Mouse (Mus musculus) lung, embryonic 15.5 days (tissue): ENCODE data around the gene Olfr93. TPM values are rescaled to one million over a fixed set of nuclear protein-coding genes. Genes with fewer than 3 reads are reported as not detected.
"Not testable (repeated sequence)": the region's sequence is repeated elsewhere in the genome, so short reads cannot be mapped to it uniquely, and the experiment has no call there.

Experiments
- ATAC-seq: fragments of 200-750 bp; cut with Nextera tagmentation; 2 replicates; pipeline ENCODE4 v1.8.0; 2017; ENCODE audit warnings: moderate number of reproducible peaks, borderline replicate concordance; ENCODE audit not compliant: low FRiP score, low TSS enrichment; ENCODE audit errors: extremely low read depth
- H3K27ac ChIP-seq: fragments of 300-500 bp; sonication (generic); 2 replicates; pipeline ENCODE4 v1.5.1; 2015; ENCODE audit warnings: moderate library complexity, mild to moderate bottlenecking, inconsistent platforms
- H3K27me3 ChIP-seq: fragments of 300-500 bp; sonication (generic); 2 replicates; pipeline ENCODE4 v1.6.1; 2015; ENCODE audit warnings: inconsistent platforms
- H3K36me3 ChIP-seq: fragments of 300-500 bp; sonication (generic); 2 replicates; pipeline ENCODE4 v1.6.1; 2015; ENCODE audit warnings: inconsistent platforms
- H3K4me1 ChIP-seq: fragments of 300-500 bp; sonication (generic); 2 replicates; pipeline ENCODE4 v1.6.1; 2015; ENCODE audit warnings: inconsistent platforms
- H3K4me2 ChIP-seq: fragments of 300-500 bp; sonication (generic); 2 replicates; pipeline ENCODE4 v1.6.1; 2015; ENCODE audit warnings: inconsistent platforms, mild to moderate bottlenecking, moderate library complexity
- H3K4me3 ChIP-seq: fragments of 300-500 bp; sonication (generic); 2 replicates; pipeline ENCODE4 v1.5.1; 2015; ENCODE audit warnings: mild to moderate bottlenecking, inconsistent platforms
- H3K9ac ChIP-seq: fragments of 300-500 bp; sonication (generic); 2 replicates; pipeline ENCODE4 v1.6.1; 2015; ENCODE audit warnings: inconsistent platforms
- H3K9me3 ChIP-seq: fragments of 300-500 bp; sonication (generic); 2 replicates; pipeline ENCODE4 v1.6.1; 2016; ENCODE audit warnings: inconsistent platforms
- WGBS: fragments of 180-500 bp; shearing (Covaris S2); methylation state at CpG from one replicate; pipeline ENCODE4 v1.1.7; 2015; 5-methylcytosine and 5-hydroxymethylcytosine counted together
- polyA plus RNA-seq: library from polyadenylated mRNA; unstranded; fragments of >200 nt; fragmentation: Nextera tagmentation; extraction: Ambion mirVana; gene quantifications from 2 replicates; pipeline ENCODE4 v1.2.1, GENCODE M21; 2015

Gene Olfr93
- polyA plus RNA-seq = not detected in 2 replicates

DNA sequence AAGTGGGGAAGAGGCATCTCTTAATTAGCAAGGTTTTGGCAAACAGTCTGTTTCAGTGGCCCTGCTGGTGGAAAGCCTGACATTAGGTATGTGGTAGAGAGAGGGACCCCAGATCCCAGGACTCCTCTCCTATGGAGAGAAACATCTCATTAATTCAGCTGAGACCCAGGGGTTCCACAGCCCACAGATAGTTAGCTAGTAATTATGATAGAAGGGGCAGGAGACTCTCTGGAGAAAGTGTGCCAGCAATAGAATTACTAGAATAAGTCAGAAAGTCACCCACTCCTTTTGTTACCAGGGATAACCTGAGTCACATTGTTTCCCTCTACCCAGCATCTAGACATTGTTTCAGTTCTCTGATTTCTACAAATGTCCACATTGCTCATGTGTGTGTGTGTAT lies at the start of gene Olfr93:
Gene Olfr93 (minus strand): TSS at position 101 of the 400 bp plus-strand sequence.
- no peaks in the 10 kb centered on the region for H3K9me3 ChIP-seq
- H3K36me3 ChIP-seq = no peaks in the 10 kb centered on the region
- H3K4me3 ChIP-seq = no peak within 1 kb of the TSS
- no peak within 1 kb of the TSS for H3K9ac ChIP-seq
- no peak for ATAC-seq
- no peak within 1 kb of the TSS for H3K4me2 ChIP-seq
- H3K27ac ChIP-seq = no peak within 1 kb of the TSS
- no peaks in the 10 kb centered on the region for H3K4me1 ChIP-seq
- H3K27me3 ChIP-seq = no peaks in the 10 kb centered on the region

DNA sequence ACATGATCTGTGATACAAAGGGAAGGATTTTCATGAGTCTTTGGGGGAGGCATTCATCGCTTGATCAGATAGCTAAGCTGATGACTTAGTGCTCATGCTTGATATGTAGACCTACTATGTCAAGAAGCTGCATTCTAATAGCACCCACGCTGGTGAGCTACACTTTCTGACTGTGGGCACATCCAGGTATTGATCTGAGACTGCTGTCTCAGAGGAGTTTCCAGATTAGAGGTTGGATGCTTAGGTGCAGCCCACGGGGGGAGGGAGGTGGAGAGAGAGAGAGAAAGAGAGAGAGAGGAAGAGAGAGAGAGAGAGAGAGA lies 42.6 kb upstream of the Olfr93 start:
- Histone ChIP-seq H3K4me1 (no peaks in the 10 kb centered on the region), H3K36me3 (no peaks in the 10 kb centered on the region), H3K27ac (no peak overlapping the region), H3K27me3 (peaks cover 5% of the 10 kb centered on the region; the same call in 1 of the 2 replicates), H3K9ac (no peak overlapping the region), H3K4me3 (no peak overlapping the region), H3K4me2 (no peak overlapping the region), H3K9me3 (no peaks in the 10 kb centered on the region)
- no peak for ATAC-seq
- 25% methylated on average over 3 of the region's 3 CpGs for WGBS

DNA sequence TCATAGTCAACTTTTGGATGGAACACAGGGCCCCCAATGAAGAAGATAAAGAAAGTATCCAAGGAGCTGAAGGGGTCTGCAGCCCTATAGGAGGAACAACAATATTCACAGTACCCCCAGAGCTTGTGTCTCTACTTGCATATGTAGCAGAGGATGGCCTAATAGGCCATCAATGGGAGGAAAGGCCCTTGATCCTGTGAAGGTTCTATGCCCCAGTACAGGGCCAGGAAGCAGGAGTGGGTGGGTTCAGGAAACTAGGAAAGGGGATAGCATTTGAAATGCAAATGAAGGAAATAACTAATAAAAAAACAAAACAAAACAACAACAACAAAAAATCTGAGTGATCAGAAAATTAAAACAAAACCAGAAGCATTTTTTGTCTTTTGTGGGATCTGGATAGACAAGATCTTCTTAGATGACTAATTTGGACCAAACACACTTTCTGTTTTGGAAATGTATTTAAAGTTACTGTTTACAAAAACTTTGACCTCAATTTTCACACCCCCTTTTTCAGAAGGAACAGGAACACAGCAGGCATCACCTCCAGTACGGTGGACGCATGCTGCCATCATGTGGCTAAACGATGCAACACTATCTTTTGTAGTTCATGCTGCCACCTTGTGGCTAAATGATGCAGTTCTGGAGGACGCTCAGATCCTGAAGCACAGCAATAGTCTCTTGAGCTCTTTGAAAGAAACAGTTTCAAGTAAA lies 42.1 kb upstream of the Olfr93 start:
- Histone ChIP-seq H3K36me3 (no peaks in the 10 kb centered on the region), H3K9me3 (no peaks in the 10 kb centered on the region), H3K27ac (no peak overlapping the region), H3K9ac (no peak overlapping the region), H3K4me3 (no peak overlapping the region), H3K27me3 (peaks cover 9% of the 10 kb centered on the region), H3K4me2 (no peak overlapping the region), H3K4me1 (no peaks in the 10 kb centered on the region)
- WGBS = 0% methylated on average over 4 of the region's 4 CpGs
- peak; percentile 67; the same call in 1 of the 2 replicates for ATAC-seq

DNA sequence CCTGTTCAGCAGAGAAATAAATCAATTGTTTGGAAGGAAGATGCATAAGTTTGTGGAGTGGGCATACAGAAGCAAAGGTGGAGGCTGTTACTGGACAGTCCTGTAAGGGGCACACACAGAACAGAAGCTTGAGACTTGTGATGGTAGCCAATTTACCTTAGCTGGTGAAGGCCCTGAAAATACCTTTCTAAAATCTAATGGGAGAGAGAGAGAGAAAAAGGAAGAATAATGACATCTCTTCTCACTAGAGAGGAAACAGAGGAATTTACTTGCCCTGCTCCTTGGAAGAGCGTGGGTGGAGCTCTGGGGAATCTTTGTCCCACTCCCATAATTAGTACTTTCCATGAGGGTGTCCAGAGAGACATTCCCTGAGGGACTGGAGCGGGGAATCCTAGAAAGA lies 39.6 kb upstream of the Olfr93 start, which contains the start of gene Olfr94:
Gene Olfr94 (minus strand): TSS at position 101 of the 400 bp plus-strand sequence.
- H3K27me3 ChIP-seq = peaks cover 33% of the 10 kb centered on the region
- no peak within 1 kb of the TSS for H3K4me2 ChIP-seq
- no peaks in the 10 kb centered on the region for H3K9me3 ChIP-seq
- 75% methylated on average over 2 of the region's 2 CpGs for WGBS
- no peaks in the 10 kb centered on the region for H3K36me3 ChIP-seq
- H3K9ac ChIP-seq = no peak within 1 kb of the TSS
- no peak for ATAC-seq
- 0 out of 2 replicates have a peak, but pooled peaks cover 9% of the 10 kb centered on the region for H3K4me1 ChIP-seq
- H3K27ac ChIP-seq = no peak within 1 kb of the TSS
- H3K4me3 ChIP-seq = no peak within 1 kb of the TSS

DNA sequence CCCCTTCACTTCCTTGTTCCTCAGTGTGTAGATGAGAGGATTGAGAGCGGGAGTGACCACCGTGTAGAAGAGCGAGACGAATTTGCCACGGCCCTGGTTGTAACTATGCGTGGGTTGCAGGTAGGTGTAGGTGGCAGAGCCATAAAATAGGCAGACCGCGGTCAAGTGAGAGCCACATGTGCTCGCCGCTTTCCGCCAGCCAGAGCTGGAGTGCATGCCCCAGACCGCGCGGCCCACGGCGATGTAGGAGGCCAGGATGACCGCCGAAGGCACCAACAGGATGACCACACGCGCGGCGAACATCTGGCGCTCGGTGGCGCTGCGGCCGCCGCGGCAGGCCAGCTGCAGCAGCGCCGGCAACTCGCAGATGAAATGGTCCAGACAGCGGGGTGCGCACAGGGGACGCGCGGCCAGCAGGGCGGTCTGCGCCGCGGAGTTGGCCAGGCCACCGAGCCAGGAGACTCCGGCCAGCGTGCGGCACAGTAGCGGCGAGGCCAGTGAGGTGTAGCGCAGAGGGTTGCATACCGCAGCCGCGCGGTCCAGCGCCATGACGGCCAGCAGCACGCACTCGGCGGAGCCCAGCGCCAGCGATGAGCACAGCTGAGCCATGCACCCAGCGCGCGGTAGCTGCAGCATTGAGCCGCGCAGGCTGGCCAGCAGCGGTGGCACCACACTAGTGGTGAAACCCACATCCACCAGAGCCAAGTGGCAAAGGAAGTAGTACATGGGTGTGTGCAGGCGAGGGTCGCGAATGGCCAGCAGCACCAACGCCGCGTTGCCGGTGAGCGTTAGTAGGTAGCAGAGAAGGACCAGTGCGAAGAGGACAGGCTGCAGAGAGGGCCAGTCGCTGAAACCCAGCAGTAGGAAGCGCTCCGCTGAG lies 35.8 kb upstream of the Olfr93 start:
- H3K27me3 ChIP-seq = peaks cover 46% of the 10 kb centered on the region
- WGBS = under 1% methylated on average over 77 of the region's 77 CpGs
- 0 out of 2 replicates have a peak overlapping the region, but pooled peaks have one; percentile 13 for H3K9ac ChIP-seq
- H3K4me3 ChIP-seq = peak overlapping the region; percentile 47
- 0 out of 2 replicates have a peak, but pooled peaks cover 9% of the 10 kb centered on the region for H3K4me1 ChIP-seq
- ATAC-seq = peak; percentile 74
- H3K36me3 ChIP-seq = no peaks in the 10 kb centered on the region
- no peak overlapping the region for H3K27ac ChIP-seq
- H3K9me3 ChIP-seq = no peaks in the 10 kb centered on the region
- peak overlapping the region; percentile 87 for H3K4me2 ChIP-seq

DNA sequence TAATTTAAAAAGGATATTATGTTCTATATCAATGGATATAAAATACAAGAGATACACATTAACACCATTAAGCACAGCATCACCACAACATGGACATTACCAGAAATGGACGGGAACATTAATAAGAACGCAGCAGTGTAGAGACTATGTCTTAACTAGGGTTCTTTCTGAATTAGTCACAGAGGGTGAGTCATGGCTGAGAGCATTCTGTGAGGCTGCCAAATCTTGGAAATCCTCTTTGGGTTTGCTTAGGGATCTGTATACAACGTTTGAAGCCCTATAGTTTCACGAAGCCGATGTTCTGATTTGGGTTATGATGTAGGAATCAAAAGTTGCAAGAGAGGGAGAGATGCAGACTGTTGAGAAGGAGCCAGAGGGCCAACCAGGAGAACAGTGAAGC lies 33.5 kb upstream of the Olfr93 start:
- no peak overlapping the region for H3K4me2 ChIP-seq
- peaks cover 46% of the 10 kb centered on the region for H3K27me3 ChIP-seq
- no peaks in the 10 kb centered on the region for H3K36me3 ChIP-seq
- WGBS = 81% methylated on average over 5 of the region's 5 CpGs
- H3K27ac ChIP-seq = no peak overlapping the region
- H3K9me3 ChIP-seq = no peaks in the 10 kb centered on the region
- no peak overlapping the region for H3K4me3 ChIP-seq
- no peak overlapping the region for H3K9ac ChIP-seq
- H3K4me1 ChIP-seq = 0 out of 2 replicates have a peak, but pooled peaks cover 9% of the 10 kb centered on the region
- no peak for ATAC-seq

DNA sequence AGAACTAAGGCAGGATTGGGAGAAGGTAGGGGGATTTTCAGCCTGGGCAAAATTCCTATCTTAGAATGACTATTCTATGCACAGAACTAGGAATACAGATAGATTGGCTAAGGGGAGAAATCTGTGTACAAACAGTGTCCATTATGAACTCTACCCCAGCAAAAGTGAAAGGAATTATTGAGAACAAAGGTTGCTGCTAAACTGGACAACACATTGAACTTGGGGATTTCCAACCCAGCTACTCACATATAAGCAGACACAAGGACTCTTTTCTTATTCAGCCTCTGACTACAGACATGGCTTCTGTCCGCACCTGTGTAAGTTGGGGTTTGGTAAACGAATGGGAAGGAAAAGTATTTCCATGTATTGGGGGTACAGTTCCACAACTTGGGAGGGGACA lies 32.4 kb upstream of the Olfr93 start, which contains the start of gene Ubd:
Gene Ubd (plus strand): TSS at position 237 of the 400 bp plus-strand sequence.
- no peak within 1 kb of the TSS for H3K4me3 ChIP-seq
- 79% methylated on average over 2 of the region's 2 CpGs for WGBS
- H3K36me3 ChIP-seq = no peaks in the 10 kb centered on the region
- no peak within 1 kb of the TSS for H3K9ac ChIP-seq
- no peaks in the 10 kb centered on the region for H3K9me3 ChIP-seq
- peaks cover 40% of the 10 kb centered on the region for H3K27me3 ChIP-seq
- H3K4me1 ChIP-seq = 0 out of 2 replicates have a peak, but pooled peaks cover 9% of the 10 kb centered on the region
- H3K27ac ChIP-seq = no peak within 1 kb of the TSS
- H3K4me2 ChIP-seq = no peak within 1 kb of the TSS
- no peak for ATAC-seq

DNA sequence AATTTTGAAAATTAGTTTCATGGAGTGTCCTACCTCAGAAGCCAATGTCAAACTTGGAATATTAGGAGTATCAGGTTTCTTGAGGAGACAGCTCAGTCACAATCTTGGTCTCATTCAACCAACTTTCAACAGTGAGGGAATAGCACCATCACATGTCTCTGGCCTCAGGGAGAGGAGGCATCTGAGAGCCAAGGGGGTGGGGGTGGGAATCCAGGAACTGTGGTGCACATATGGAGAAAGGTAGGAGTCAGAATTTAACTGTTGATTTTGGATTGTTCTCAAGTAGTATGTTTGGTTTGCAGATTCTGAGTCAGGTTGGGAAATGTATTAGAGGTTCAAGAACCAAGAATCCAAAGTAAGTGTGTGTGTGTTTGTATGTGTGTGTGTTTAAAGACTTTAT lies 31.7 kb upstream of the Olfr93 start:
- H3K4me1 ChIP-seq = 0 out of 2 replicates have a peak, but pooled peaks cover 9% of the 10 kb centered on the region
- no peak overlapping the region for H3K4me3 ChIP-seq
- H3K9ac ChIP-seq = no peak overlapping the region
- peaks cover 34% of the 10 kb centered on the region for H3K27me3 ChIP-seq
- no peaks in the 10 kb centered on the region for H3K9me3 ChIP-seq
- ATAC-seq = no peak
- no peak overlapping the region for H3K4me2 ChIP-seq
- H3K27ac ChIP-seq = no peak overlapping the region
- no peaks in the 10 kb centered on the region for H3K36me3 ChIP-seq

DNA sequence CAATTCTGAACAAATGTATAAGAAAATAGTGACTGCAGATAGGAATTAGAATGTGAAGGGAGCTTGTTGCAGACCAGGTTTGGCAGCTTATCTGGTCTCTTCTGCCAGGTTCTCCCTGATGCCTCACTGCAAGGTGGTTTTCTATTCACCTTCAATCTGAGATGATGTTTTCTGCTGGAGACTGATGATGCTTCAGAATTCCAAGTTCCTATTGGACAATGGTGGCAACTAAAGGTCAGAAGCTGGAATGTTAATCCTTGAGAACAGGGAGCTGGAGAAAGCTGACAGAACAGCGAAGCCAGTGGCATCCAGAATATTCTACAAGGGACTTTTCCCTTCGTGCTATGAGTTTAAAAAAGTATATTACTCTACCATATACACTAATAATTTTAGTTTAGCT lies 29.4 kb upstream of the Olfr93 start:
- no peak overlapping the region for H3K27ac ChIP-seq
- ATAC-seq = no peak
- no peak overlapping the region for H3K9ac ChIP-seq
- H3K4me3 ChIP-seq = no peak overlapping the region
- peaks cover 11% of the 10 kb centered on the region; the same call in 1 of the 2 replicates for H3K27me3 ChIP-seq
- WGBS = 45% methylated on average over 2 of the region's 2 CpGs
- H3K4me1 ChIP-seq = no peaks in the 10 kb centered on the region
- no peak overlapping the region for H3K4me2 ChIP-seq
- no peaks in the 10 kb centered on the region for H3K36me3 ChIP-seq
- H3K9me3 ChIP-seq = no peaks in the 10 kb centered on the region

DNA sequence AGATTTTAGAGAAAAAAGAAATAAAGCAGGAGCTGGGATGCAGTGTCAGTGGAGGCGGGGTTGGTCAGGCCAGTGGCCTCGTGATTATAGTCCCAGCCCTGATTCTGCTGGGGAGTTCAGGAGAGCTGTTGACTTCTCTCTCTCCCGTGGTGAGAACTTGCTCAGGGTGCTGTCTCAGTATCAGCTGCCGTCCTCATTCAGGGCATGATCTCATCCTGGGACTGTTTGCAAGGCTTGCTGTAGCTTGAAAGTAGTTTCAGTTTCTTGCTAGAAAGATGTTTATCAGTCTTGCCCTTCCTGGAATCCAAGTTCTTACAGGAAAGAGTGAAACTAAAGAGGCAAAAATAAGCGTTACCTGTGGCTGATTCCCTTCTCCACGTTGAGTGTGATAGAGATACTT lies 24.2 kb upstream of the Olfr93 start:
- Histone ChIP-seq H3K4me2 (no peak overlapping the region), H3K4me1 (no peaks in the 10 kb centered on the region), H3K36me3 (no peaks in the 10 kb centered on the region), H3K27ac (no peak overlapping the region), H3K27me3 (no peaks in the 10 kb centered on the region), H3K9me3 (no peaks in the 10 kb centered on the region), H3K9ac (no peak overlapping the region), H3K4me3 (no peak overlapping the region)
- WGBS = 31% methylated on average over 6 of the region's 6 CpGs
- ATAC-seq = no peak

DNA sequence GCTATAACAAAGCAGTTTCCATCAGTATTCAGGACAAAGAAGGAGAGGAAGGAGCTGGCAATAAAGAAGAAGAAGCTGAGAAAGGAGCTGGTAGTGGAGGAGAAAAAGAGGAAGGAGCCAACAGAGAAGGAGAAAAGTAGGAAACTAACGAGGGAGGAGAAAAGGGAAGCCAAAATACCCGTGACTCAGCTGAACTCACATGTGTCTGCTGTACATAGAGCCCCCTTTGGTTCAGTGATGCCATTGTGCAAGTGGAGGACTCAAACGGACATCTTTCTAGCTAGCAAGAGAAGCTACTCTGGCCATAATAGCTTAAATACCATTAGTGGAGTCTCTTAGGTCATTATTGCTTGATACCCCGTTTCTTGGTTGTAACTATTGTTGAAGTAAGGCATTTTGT lies 29.9 kb downstream of the Olfr93 start:
- not testable (repeated sequence) for ATAC-seq, H3K9ac ChIP-seq
- WGBS = 66% methylated on average over 4 of the region's 4 CpGs

DNA sequence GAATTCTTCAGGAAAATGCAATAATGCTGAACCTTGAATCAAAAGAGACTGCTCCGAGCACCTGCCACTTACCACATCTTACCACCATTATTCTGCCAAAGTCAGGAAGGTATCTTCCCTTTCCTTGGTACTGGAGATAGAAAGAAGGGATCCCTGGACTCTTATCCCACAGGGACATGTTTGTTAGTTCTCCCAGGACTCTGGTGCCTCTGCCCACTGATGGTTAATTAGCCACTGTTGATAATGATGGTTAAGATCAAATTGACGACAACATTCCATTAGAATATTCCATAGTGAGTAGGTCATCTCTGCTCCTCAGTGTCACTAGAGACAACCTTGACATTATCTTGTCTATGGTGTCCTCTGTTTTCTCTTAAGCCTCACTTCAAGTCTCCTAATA lies 41.3 kb downstream of the Olfr93 start, which contains the start of gene Olfr92:
Gene Olfr92 (minus strand): TSS at position 101 of the 400 bp plus-strand sequence.
- Histone ChIP-seq H3K27me3 (no peaks in the 10 kb centered on the region), H3K27ac (no peak within 1 kb of the TSS), H3K9me3 (no peaks in the 10 kb centered on the region), H3K4me2 (no peak within 1 kb of the TSS), H3K4me3 (no peak within 1 kb of the TSS), H3K36me3 (no peaks in the 10 kb centered on the region), H3K9ac (no peak within 1 kb of the TSS), H3K4me1 (no peaks in the 10 kb centered on the region)
- WGBS = 77% methylated on average over 2 of the region's 2 CpGs
- no peak for ATAC-seq

More for the DNA sequence above, 29.9 kb downstream of the Olfr93 start:
- not testable (repeated sequence) for H3K27ac ChIP-seq, H3K27me3 ChIP-seq, H3K36me3 ChIP-seq, H3K4me1 ChIP-seq, H3K4me2 ChIP-seq, H3K4me3 ChIP-seq, H3K9me3 ChIP-seq
